20 mouse cellular contexts compared by ENCODE assay signal in the genomic region with DNA sequence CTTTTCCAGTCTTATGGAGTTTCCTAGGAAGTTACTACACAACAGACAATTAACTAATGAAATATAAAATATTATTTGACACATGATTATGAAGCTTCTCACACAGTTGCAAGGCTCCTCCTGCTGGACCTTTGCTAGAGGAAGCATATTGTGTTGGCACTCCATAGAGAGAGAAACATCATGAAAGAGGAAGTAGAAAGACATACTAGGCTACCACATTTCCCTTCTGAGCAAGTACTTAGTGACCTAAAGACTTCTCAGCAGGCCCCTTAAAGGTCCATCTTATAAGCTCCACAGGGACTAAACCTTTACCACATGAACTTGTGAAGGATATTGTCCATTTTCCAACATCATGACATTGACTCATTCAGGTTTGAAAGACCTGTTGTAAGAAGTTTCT.
DNase-seq lines count a peak whose midpoint lies in the region; ATAC-seq lines count a peak whose summit lies in the region.
"Had no signal": no experiment of that assay in that cellular context is flagged by ENCODE, and none has a peak within 500 bp of the region (broad histone marks: within the 10 kb centered on the region; RNA-seq: fewer than 3 reads in every experiment).

No protein-coding gene starts in this region.

- DNase-seq in A20 (ENCODE audit: low read depth, low spot score), result peak; percentile 49
- DNase-seq in forebrain, embryonic 10.5 days (ENCODE audit: extremely low spot score, low spot score), result no peak
- DNase-seq in kidney, adult 18-20 months, result no peak
- DNase-seq: adrenal gland, adult 8-10 months; adrenal gland, postnatal 14 days; adrenal gland, postnatal 36 days; cerebellum, adult 11-12 months; cerebellum, adult 2 months; cerebellum, adult 9-10 months; cerebellum, postnatal 10 days; cerebellum, postnatal 25 days; embryo, embryonic 11 days; forebrain, postnatal 0 days had no signal

- H3K27ac ChIP-seq in forebrain, embryonic 10.5 days, result no peak overlapping the region
- H3K27ac ChIP-seq: embryonic facial prominence, embryonic 13.5 days; embryonic facial prominence, embryonic 15.5 days; forebrain, embryonic 13.5 days; forebrain, embryonic 15.5 days had no signal

- no peak overlapping the region for H3K4me3 ChIP-seq in forebrain, embryonic 10.5 days
- H3K4me3 ChIP-seq: embryonic facial prominence, embryonic 13.5 days; embryonic facial prominence, embryonic 15.5 days; erythroblast, embryonic 14.5 days; forebrain, embryonic 13.5 days; forebrain, embryonic 15.5 days had no signal

- H3K36me3 ChIP-seq in forebrain, embryonic 10.5 days (replicated peaks), result no peaks in the 10 kb centered on the region
- H3K36me3 ChIP-seq: embryonic facial prominence, embryonic 13.5 days; embryonic facial prominence, embryonic 15.5 days; forebrain, embryonic 15.5 days had no signal

- H3K4me1 ChIP-seq in forebrain, embryonic 10.5 days, result no peaks in the 10 kb centered on the region
- H3K4me1 ChIP-seq: embryonic facial prominence, embryonic 13.5 days; embryonic facial prominence, embryonic 15.5 days; forebrain, embryonic 13.5 days; forebrain, embryonic 15.5 days had no signal

- peak; percentile 32 to 78; a peak in 2 of 4 replicates for ATAC-seq in hematopoietic stem cell, adult 5-6 weeks (replicated peaks in 1 of 2; ENCODE audit: insufficient read depth in 1 of 2, low FRiP score in 2 of 2, low TSS enrichment in 1 of 2, low read depth in 1 of 2, poor library complexity in 2 of 2, severe bottlenecking in 2 of 2)
- no peak for ATAC-seq in activated CD4-positive, CD25-positive, alpha-beta regulatory T cell, adult 4 months
- ATAC-seq: forebrain, embryonic 13.5 days; forebrain, embryonic 15.5 days; forebrain, postnatal 0 days had no signal

- no peaks in the 10 kb centered on the region for H3K9me3 ChIP-seq in forebrain, embryonic 10.5 days
- H3K9me3 ChIP-seq: embryonic facial prominence, embryonic 13.5 days; embryonic facial prominence, embryonic 15.5 days; forebrain, embryonic 13.5 days; forebrain, embryonic 15.5 days had no signal

- H3K27me3 ChIP-seq in forebrain, embryonic 10.5 days (ENCODE audit: poor library complexity, severe bottlenecking), result no peaks in the 10 kb centered on the region
- H3K27me3 ChIP-seq: embryonic facial prominence, embryonic 13.5 days; embryonic facial prominence, embryonic 15.5 days; forebrain, embryonic 13.5 days; forebrain, embryonic 15.5 days had no signal
